Mouse (Mus musculus): Measurements from ENCODE around the gene Mdc1. TPM values are rescaled to one million over a fixed set of nuclear protein-coding genes. Genes with fewer than 3 reads are reported as not detected.

The Mdc1 gene
- polyA plus RNA-seq (2014; fragmentation: Illumina TruSeq; extraction: RNeasy Lipid Tissue Mini Kit (QIAGEN cat#74804); ENCODE audit: low read depth, low replicate concordance), result 11.2 TPM

GRCm38 (mm10) chr17:35841076-35841950, at the start of gene Mdc1:
Mdc1 (plus strand) TSS chr17:35841515.

GRCm38 (mm10) chr17:35821439-35822430, 19.6 kb upstream of the Mdc1 start, which contains the start of gene Ier3:
Ier3 (plus strand) TSS chr17:35821684.

GRCm38 (mm10) chr17:35822964-35823937, 18.1 kb upstream of the Mdc1 start, which contains the start of gene Flot1:
Flot1 (plus strand) TSS chr17:35823230.

GRCm38 (mm10) chr17:35838122-35838544, 3.2 kb upstream of the Mdc1 start, which contains the start of gene Tubb5:
Tubb5 (minus strand) TSS chr17:35838306.

GRCm38 (mm10) chr17:35861198-35861857, 20.0 kb downstream of the Mdc1 start, which contains the start of gene Nrm:
Nrm (plus strand) TSS chr17:35861318.

GRCm38 (mm10) chr17:35865481-35866280, 24.4 kb downstream of the Mdc1 start, which contains the start of gene Ppp1r18:
Ppp1r18 (plus strand) TSS chr17:35865593.

GRCm38 (mm10) chr17:35879245-35880057, 38.1 kb downstream of the Mdc1 start, which contains the start of gene Dhx16:
Dhx16 (plus strand) TSS chr17:35879819.

GRCm38 (mm10) chr17:35896781-35897643, 55.7 kb downstream of the Mdc1 start, which contains the start of gene 2310061I04Rik:
2310061I04Rik (minus strand) TSS chr17:35897431.

Other genes starting within 250 kb of the Mdc1 start
- gene Sfta2, start 240.0 kb upstream of the Mdc1 start, polyA plus RNA-seq (2014; fragmentation: Illumina TruSeq; extraction: RNeasy Lipid Tissue Mini Kit (QIAGEN cat#74804); ENCODE audit: low read depth, low replicate concordance), result not detected
- not detected for gene Gm9573, start 214.9 kb upstream of the Mdc1 start, polyA plus RNA-seq (2014; fragmentation: Illumina TruSeq; extraction: RNeasy Lipid Tissue Mini Kit (QIAGEN cat#74804); ENCODE audit: low read depth, low replicate concordance)
- gene Mucl3, start 197.8 kb upstream of the Mdc1 start, polyA plus RNA-seq (2014; fragmentation: Illumina TruSeq; extraction: RNeasy Lipid Tissue Mini Kit (QIAGEN cat#74804); ENCODE audit: low read depth, low replicate concordance), result not detected
- 18.8 TPM for gene Vars2, start 173.9 kb upstream of the Mdc1 start, polyA plus RNA-seq (2014; fragmentation: Illumina TruSeq; extraction: RNeasy Lipid Tissue Mini Kit (QIAGEN cat#74804); ENCODE audit: low read depth, low replicate concordance)
- gene Gtf2h4, start 167.8 kb upstream of the Mdc1 start, polyA plus RNA-seq (2014; fragmentation: Illumina TruSeq; extraction: RNeasy Lipid Tissue Mini Kit (QIAGEN cat#74804); ENCODE audit: low read depth, low replicate concordance), result 17.7 TPM
- gene Ddr1, start 136.9 kb upstream of the Mdc1 start, polyA plus RNA-seq (2014; fragmentation: Illumina TruSeq; extraction: RNeasy Lipid Tissue Mini Kit (QIAGEN cat#74804); ENCODE audit: low read depth, low replicate concordance), result 21.4 TPM
- gene Ier3, start 19.8 kb upstream of the Mdc1 start, polyA plus RNA-seq (2014; fragmentation: Illumina TruSeq; extraction: RNeasy Lipid Tissue Mini Kit (QIAGEN cat#74804); ENCODE audit: low read depth, low replicate concordance), result 49.8 TPM
- 165 TPM for gene Flot1, start 18.3 kb upstream of the Mdc1 start, polyA plus RNA-seq (2014; fragmentation: Illumina TruSeq; extraction: RNeasy Lipid Tissue Mini Kit (QIAGEN cat#74804); ENCODE audit: low read depth, low replicate concordance)
- gene Tubb5, start 3.2 kb upstream of the Mdc1 start, polyA plus RNA-seq (2014; fragmentation: Illumina TruSeq; extraction: RNeasy Lipid Tissue Mini Kit (QIAGEN cat#74804); ENCODE audit: low read depth, low replicate concordance), result 61.0 TPM
- 2.1 TPM for gene Nrm, start 19.8 kb downstream of the Mdc1 start, polyA plus RNA-seq (2014; fragmentation: Illumina TruSeq; extraction: RNeasy Lipid Tissue Mini Kit (QIAGEN cat#74804); ENCODE audit: low read depth, low replicate concordance)
- gene Ppp1r18, start 24.1 kb downstream of the Mdc1 start, polyA plus RNA-seq (2014; fragmentation: Illumina TruSeq; extraction: RNeasy Lipid Tissue Mini Kit (QIAGEN cat#74804); ENCODE audit: low read depth, low replicate concordance), result 15.0 TPM
- gene Dhx16, start 38.3 kb downstream of the Mdc1 start, polyA plus RNA-seq (2014; fragmentation: Illumina TruSeq; extraction: RNeasy Lipid Tissue Mini Kit (QIAGEN cat#74804); ENCODE audit: low read depth, low replicate concordance), result 35.4 TPM
- gene 2310061I04Rik, start 55.9 kb downstream of the Mdc1 start, polyA plus RNA-seq (2014; fragmentation: Illumina TruSeq; extraction: RNeasy Lipid Tissue Mini Kit (QIAGEN cat#74804); ENCODE audit: low read depth, low replicate concordance), result 140 TPM
- 9.7 TPM for gene Atat1, start 68.6 kb downstream of the Mdc1 start, polyA plus RNA-seq (2014; fragmentation: Illumina TruSeq; extraction: RNeasy Lipid Tissue Mini Kit (QIAGEN cat#74804); ENCODE audit: low read depth, low replicate concordance)
- gene Mrps18b, start 74.9 kb downstream of the Mdc1 start, polyA plus RNA-seq (2014; fragmentation: Illumina TruSeq; extraction: RNeasy Lipid Tissue Mini Kit (QIAGEN cat#74804); ENCODE audit: low read depth, low replicate concordance), result 69.9 TPM
- 16.9 TPM for gene Ppp1r10, start 74.9 kb downstream of the Mdc1 start, polyA plus RNA-seq (2014; fragmentation: Illumina TruSeq; extraction: RNeasy Lipid Tissue Mini Kit (QIAGEN cat#74804); ENCODE audit: low read depth, low replicate concordance)
- gene Abcf1, start 128.2 kb downstream of the Mdc1 start, polyA plus RNA-seq (2014; fragmentation: Illumina TruSeq; extraction: RNeasy Lipid Tissue Mini Kit (QIAGEN cat#74804); ENCODE audit: low read depth, low replicate concordance), result 71.8 TPM
- 26.8 TPM for gene Gnl1, start 138.3 kb downstream of the Mdc1 start, polyA plus RNA-seq (2014; fragmentation: Illumina TruSeq; extraction: RNeasy Lipid Tissue Mini Kit (QIAGEN cat#74804); ENCODE audit: low read depth, low replicate concordance)
- 5.0 TPM for gene Prr3, start 138.7 kb downstream of the Mdc1 start, polyA plus RNA-seq (2014; fragmentation: Illumina TruSeq; extraction: RNeasy Lipid Tissue Mini Kit (QIAGEN cat#74804); ENCODE audit: low read depth, low replicate concordance)
- 7.0 TPM for gene H2-T24, start 179.0 kb downstream of the Mdc1 start, polyA plus RNA-seq (2014; fragmentation: Illumina TruSeq; extraction: RNeasy Lipid Tissue Mini Kit (QIAGEN cat#74804); ENCODE audit: low read depth, low replicate concordance)
- 36.4 TPM for gene H2-T23, start 191.3 kb downstream of the Mdc1 start, polyA plus RNA-seq (2014; fragmentation: Illumina TruSeq; extraction: RNeasy Lipid Tissue Mini Kit (QIAGEN cat#74804); ENCODE audit: low read depth, low replicate concordance)
- gene H2-T22, start 201.2 kb downstream of the Mdc1 start, polyA plus RNA-seq (2014; fragmentation: Illumina TruSeq; extraction: RNeasy Lipid Tissue Mini Kit (QIAGEN cat#74804); ENCODE audit: low read depth, low replicate concordance), result 22.8 TPM
- not detected for gene Gm6034, start 201.4 kb downstream of the Mdc1 start, polyA plus RNA-seq (2014; fragmentation: Illumina TruSeq; extraction: RNeasy Lipid Tissue Mini Kit (QIAGEN cat#74804); ENCODE audit: low read depth, low replicate concordance)
- not detected for gene Gm11127, start 216.9 kb downstream of the Mdc1 start, polyA plus RNA-seq (2014; fragmentation: Illumina TruSeq; extraction: RNeasy Lipid Tissue Mini Kit (QIAGEN cat#74804); ENCODE audit: low read depth, low replicate concordance)

Data from heart, adult 10 weeks (tissue).